Mouse (Mus musculus) kidney, embryonic 14.5 days (tissue): ENCODE results near the gene Hamp2. TPM values are rescaled to one million over a fixed set of nuclear protein-coding genes. Genes with fewer than 3 reads are reported as not detected.
A peak's percentile ranks its signal among the peaks of the same experiment; 100 is the strongest.

Source experiments
- ATAC-seq: fragments of 200-750 bp; cut with Nextera tagmentation; 2 replicates; pipeline ENCODE4 v1.8.0; 2017; ENCODE audit warnings: moderate number of reproducible peaks, mild to moderate bottlenecking, moderate TSS enrichment, moderate library complexity; ENCODE audit not compliant: low FRiP score, low TSS enrichment
- H3K27ac ChIP-seq: fragments of 300-500 bp; sonication (generic); 2 replicates; pipeline ENCODE4 v1.5.1; 2014; ENCODE audit warnings: low read depth, mild to moderate bottlenecking, low read length, moderate library complexity, mixed read lengths
- H3K27me3 ChIP-seq: fragments of 300-500 bp; sonication (generic); 2 replicates; pipeline ENCODE4 v1.6.1; 2014; ENCODE audit warnings: mild to moderate bottlenecking, low read length; ENCODE audit not compliant: control insufficient read depth, insufficient read depth
- H3K36me3 ChIP-seq: fragments of 300-500 bp; sonication (generic); 2 replicates; pipeline ENCODE4 v1.6.1; 2014; ENCODE audit warnings: low read length, mixed read lengths; ENCODE audit not compliant: control insufficient read depth, insufficient read depth
- H3K4me1 ChIP-seq: fragments of 300-500 bp; sonication (generic); 2 replicates; pipeline ENCODE4 v1.6.1; 2014; ENCODE audit warnings: low read length, mixed read lengths; ENCODE audit not compliant: control insufficient read depth, insufficient read depth
- H3K4me2 ChIP-seq: fragments of 300-500 bp; sonication (generic); replicated peaks from 2 replicates; pipeline ENCODE4 v1.6.1; 2014; ENCODE audit warnings: low read depth, mild to moderate bottlenecking, low read length
- H3K4me3 ChIP-seq: fragments of 300-500 bp; sonication (generic); 2 replicates; pipeline ENCODE4 v1.5.1; 2014; ENCODE audit warnings: mild to moderate bottlenecking, low read length
- H3K9ac ChIP-seq: fragments of 300-500 bp; sonication (generic); 2 replicates; pipeline ENCODE4 v1.6.1; 2014; ENCODE audit warnings: low read depth, mild to moderate bottlenecking, low read length, moderate library complexity
- H3K9me3 ChIP-seq: fragments of 300-500 bp; sonication (generic); 2 replicates; pipeline ENCODE4 v1.6.1; 2016; ENCODE audit warnings: low read length; ENCODE audit not compliant: control insufficient read depth
- WGBS: fragments of 180-500 bp; shearing (Covaris S2); extraction: QIAGEN DNeasy Blood & Tissue Kit; methylation state at CpG from one replicate; pipeline ENCODE4 v1.1.7; 2014; 5-methylcytosine and 5-hydroxymethylcytosine counted together
- polyA plus RNA-seq: library from polyadenylated mRNA; unstranded; fragments of >200 nt; fragmentation: Nextera tagmentation; extraction: Ambion mirVana; gene quantifications from 2 replicates; pipeline ENCODE4 v1.2.1, GENCODE M21; 2014

Gene Hamp2
- polyA plus RNA-seq, 1 experiment from 2014 or later: not detected

- Histone ChIP-seq H3K36me3 (no peaks in the 10 kb centered on the region), H3K9ac (no peak overlapping the region), H3K4me3 (no peak overlapping the region), H3K27ac (no peak overlapping the region), H3K9me3 (no peaks in the 10 kb centered on the region), H3K27me3 (no peaks in the 10 kb centered on the region), H3K4me1 (no peaks in the 10 kb centered on the region), H3K4me2 (no peak overlapping the region)
- WGBS: 59% methylated on average over 4 of the region's 4 CpGs
- no peak for ATAC-seq
Observed at GRCm38 (mm10) chr7:30917219-30917618, 7.3 kb downstream of the Hamp2 start.

DNA sequence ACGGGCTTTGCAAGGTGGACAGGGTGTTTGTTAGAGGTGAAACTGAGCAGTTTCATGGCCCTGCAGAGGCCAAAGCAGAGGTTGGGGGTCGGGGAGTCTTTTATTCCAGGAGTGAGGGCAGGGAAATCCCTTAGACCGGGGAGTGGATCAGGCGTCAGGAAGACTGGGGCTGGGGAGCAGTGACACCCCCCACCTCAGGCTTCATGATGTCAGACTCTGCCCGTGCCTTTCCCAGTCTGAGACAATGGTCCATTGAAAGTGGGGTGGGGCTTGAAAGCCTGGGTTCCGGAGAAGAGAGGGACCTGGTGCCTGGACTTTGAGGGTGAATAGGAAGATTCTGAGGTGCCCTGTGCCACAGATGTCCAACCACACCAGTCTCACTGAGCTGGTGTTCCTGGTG lies 7.8 kb downstream of the Hamp2 start:
- H3K4me2 ChIP-seq: no peak overlapping the region
- ATAC-seq: no peak
- 34% methylated on average over 6 of the region's 6 CpGs for WGBS
- H3K9ac ChIP-seq: no peak overlapping the region
- no peaks in the 10 kb centered on the region for H3K27me3 ChIP-seq
- H3K36me3 ChIP-seq: no peaks in the 10 kb centered on the region
- no peak overlapping the region for H3K4me3 ChIP-seq
- H3K4me1 ChIP-seq: no peaks in the 10 kb centered on the region
- no peaks in the 10 kb centered on the region for H3K9me3 ChIP-seq
- no peak overlapping the region for H3K27ac ChIP-seq

DNA sequence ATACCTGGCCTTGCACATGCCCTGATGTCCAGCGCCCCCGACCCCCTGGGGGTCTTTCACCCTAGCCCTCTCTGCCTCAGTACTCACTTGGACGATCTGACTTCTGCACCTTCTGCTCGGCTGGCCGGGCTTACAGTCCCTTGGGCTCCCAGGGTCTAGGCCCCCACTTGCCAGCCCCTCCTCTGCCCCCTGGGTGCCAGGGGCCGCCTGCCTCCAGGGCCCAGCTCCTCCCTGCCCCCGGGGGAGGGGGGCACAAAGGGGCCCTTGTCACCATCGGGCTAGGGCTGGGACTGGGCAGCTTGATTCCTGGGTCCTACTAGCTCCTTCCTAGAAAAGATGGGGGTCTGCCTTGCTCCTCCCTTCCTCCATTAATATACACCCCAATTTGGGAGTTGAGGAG lies 9.7 kb downstream of the Hamp2 start, which contains the start of gene Mag:
Gene Mag (minus strand): TSS at position 142 of the 400 bp plus-strand sequence.
- no peaks in the 10 kb centered on the region for H3K27me3 ChIP-seq
- H3K4me3 ChIP-seq: no peak within 1 kb of the TSS
- no peaks in the 10 kb centered on the region for H3K4me1 ChIP-seq
- H3K27ac ChIP-seq: no peak within 1 kb of the TSS
- ATAC-seq: no peak
- H3K4me2 ChIP-seq: no peak within 1 kb of the TSS
- WGBS: 72% methylated on average over 8 of the region's 8 CpGs
- no peaks in the 10 kb centered on the region for H3K36me3 ChIP-seq
- no peak within 1 kb of the TSS for H3K9ac ChIP-seq
- no peaks in the 10 kb centered on the region for H3K9me3 ChIP-seq

- Histone ChIP-seq H3K4me1 (0 out of 2 replicates have a peak, but pooled peaks cover 3% of the 10 kb centered on the region), H3K9me3 (no peaks in the 10 kb centered on the region), H3K4me3 (no peak overlapping the region), H3K4me2 (no peak overlapping the region), H3K27me3 (no peaks in the 10 kb centered on the region), H3K27ac (no peak overlapping the region), H3K9ac (no peak overlapping the region), H3K36me3 (no peaks in the 10 kb centered on the region)
- WGBS: 80% methylated on average over 6 of the region's 6 CpGs
- no peak for ATAC-seq
Observed at GRCm38 (mm10) chr7:30909773-30910172, 14.7 kb downstream of the Hamp2 start.

DNA sequence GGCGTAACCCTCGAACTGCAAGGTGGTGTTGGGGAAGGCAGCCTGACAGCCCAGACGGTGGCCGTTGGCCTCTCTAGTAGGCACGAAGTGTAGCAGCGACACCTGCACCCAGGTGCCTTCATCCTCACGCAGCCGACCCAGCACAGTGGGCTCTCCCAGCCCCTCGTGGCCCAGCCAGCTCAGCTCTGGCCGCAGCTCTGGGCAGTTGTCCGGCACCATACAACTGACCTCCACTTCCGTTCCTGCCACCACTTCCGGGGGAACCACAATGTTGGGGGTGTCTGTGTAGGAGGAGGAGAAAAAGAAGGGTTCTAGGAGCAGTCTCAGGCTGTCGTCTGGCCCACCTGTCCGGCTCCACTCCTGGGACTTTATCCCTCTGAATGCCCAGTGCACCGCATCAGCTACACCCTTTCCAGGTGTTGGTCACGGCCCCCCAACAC lies 15.5 kb downstream of the Hamp2 start:
- 25% methylated on average over 16 of the region's 17 CpGs for WGBS

DNA sequence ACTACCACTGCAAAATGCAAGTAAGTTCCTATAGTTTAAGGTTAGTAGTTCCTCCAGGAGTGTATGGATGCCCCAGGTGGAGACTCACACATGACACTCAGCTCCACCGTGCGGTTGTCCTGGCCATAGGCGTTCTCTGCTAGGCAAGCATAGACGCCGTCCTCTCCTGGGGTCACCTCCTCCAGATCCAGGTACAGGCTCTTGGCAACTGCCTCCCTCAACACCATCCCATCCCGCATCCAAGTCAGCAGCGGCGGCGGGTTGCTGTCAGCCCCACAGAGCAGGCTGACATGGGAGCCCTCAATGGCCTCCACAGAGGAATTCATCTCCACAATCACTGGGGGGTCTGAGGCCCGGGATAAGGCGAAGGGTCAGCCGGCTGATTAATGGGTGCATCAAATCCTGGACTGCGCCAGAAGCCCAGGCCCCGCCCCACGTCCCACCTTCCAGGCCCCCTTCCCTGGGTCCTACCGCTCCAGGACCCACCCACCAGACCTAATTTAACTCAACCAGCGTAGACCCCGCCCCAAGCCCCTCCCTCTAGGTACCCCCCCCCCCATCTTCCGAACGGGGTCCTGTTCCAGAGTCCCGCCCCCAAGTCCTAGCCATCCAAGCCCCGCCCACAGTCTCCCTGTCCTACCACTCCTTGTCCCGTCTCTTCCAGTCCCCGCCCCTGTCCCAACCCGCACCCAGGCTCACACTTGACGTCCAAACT lies 16.0 kb downstream of the Hamp2 start:
- 3% methylated on average over 23 of the region's 26 CpGs for WGBS
- Histone ChIP-seq H3K4me2 (peak overlapping the region; percentile 58), H3K9me3 (no peaks in the 10 kb centered on the region), H3K27ac (no peak overlapping the region), H3K9ac (peak overlapping the region; percentile 31; the same call in 1 of the 2 replicates), H3K36me3 (no peaks in the 10 kb centered on the region), H3K27me3 (no peaks in the 10 kb centered on the region), H3K4me1 (0 out of 2 replicates have a peak, but pooled peaks cover 3% of the 10 kb centered on the region), H3K4me3 (peak overlapping the region; percentile 31)
- peak; percentile 84 for ATAC-seq

More for the DNA sequence above, 15.5 kb downstream of the Hamp2 start:
- Histone ChIP-seq H3K27ac (no peak overlapping the region), H3K27me3 (no peaks in the 10 kb centered on the region), H3K9me3 (no peaks in the 10 kb centered on the region), H3K4me1 (0 out of 2 replicates have a peak, but pooled peaks cover 3% of the 10 kb centered on the region), H3K36me3 (no peaks in the 10 kb centered on the region), H3K9ac (no peak overlapping the region), H3K4me3 (peak overlapping the region; percentile 31), H3K4me2 (peak overlapping the region; percentile 58)
- peak; percentile 47; the same call in 1 of the 2 replicates for ATAC-seq

GRCm38 (mm10) chr7:30904042-30904441 lies 20.4 kb downstream of the Hamp2 start:
- H3K9me3 ChIP-seq: no peaks in the 10 kb centered on the region
- no peak overlapping the region for H3K4me3 ChIP-seq
- no peak for ATAC-seq
- 0 out of 2 replicates have a peak, but pooled peaks cover 7% of the 10 kb centered on the region for H3K4me1 ChIP-seq
- H3K36me3 ChIP-seq: no peaks in the 10 kb centered on the region
- 52% methylated on average over 4 of the region's 4 CpGs for WGBS
- no peak overlapping the region for H3K9ac ChIP-seq
- no peak overlapping the region for H3K27ac ChIP-seq
- no peak overlapping the region for H3K4me2 ChIP-seq
- no peaks in the 10 kb centered on the region for H3K27me3 ChIP-seq

DNA sequence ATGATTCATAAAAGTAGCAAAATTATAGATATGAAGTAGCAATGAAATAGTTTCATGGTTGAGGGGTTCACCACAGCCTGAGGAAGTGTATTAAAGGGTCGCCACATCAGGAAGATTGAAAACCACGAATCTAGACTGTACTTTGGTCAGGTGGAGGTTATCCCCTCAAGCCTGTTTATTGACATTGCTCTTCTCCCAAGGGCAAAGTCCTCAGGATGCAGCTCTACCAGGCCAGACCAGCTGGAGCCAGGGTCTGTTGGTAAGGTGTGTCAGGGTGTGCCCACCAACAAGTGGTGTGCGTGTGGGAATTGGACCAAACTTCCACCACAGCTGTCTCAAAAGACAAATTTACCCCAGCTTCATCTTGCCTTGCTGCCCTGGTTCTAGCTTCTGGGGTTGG lies 29.3 kb downstream of the Hamp2 start:
- Histone ChIP-seq H3K9me3 (no peaks in the 10 kb centered on the region), H3K4me1 (peaks cover 9% of the 10 kb centered on the region; the same call in 1 of the 2 replicates), H3K4me3 (no peak overlapping the region), H3K4me2 (no peak overlapping the region), H3K9ac (no peak overlapping the region), H3K36me3 (no peaks in the 10 kb centered on the region), H3K27me3 (no peaks in the 10 kb centered on the region), H3K27ac (no peak overlapping the region)
- no peak for ATAC-seq
- WGBS: 82% methylated on average over 3 of the region's 3 CpGs

DNA sequence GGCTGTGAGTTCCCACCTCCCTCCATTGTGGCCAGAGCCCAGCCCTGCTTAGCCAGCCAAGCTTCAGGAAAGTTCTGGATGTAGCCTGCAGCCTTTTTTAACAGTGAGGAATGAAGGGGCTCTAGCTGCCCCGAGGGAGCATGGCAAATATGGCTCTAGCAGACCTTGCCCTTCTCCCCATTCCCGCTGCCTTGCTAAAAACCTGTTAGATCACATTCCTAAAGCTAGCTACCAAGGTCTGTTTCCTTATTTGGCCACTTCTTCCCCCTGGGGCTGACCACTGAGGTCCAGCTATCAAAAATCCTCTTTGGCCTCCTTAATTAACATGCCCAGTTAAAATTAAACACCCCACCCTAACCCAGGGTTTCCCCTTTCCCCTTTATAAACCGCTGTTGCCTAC lies 32.0 kb downstream of the Hamp2 start:
- Histone ChIP-seq H3K36me3 (no peaks in the 10 kb centered on the region), H3K9me3 (no peaks in the 10 kb centered on the region), H3K27ac (0 out of 2 replicates have a peak overlapping the region, but pooled peaks have one; percentile 3), H3K9ac (no peak overlapping the region), H3K4me1 (peaks cover 5% of the 10 kb centered on the region; the same call in 1 of the 2 replicates), H3K4me3 (no peak overlapping the region), H3K4me2 (no peak overlapping the region), H3K27me3 (no peaks in the 10 kb centered on the region)
- ATAC-seq: no peak
- 39% methylated on average over 3 of the region's 3 CpGs for WGBS
